Mouse (Mus musculus): ENCODE results near the gene Acoxl.

Acoxl gene

DNA sequence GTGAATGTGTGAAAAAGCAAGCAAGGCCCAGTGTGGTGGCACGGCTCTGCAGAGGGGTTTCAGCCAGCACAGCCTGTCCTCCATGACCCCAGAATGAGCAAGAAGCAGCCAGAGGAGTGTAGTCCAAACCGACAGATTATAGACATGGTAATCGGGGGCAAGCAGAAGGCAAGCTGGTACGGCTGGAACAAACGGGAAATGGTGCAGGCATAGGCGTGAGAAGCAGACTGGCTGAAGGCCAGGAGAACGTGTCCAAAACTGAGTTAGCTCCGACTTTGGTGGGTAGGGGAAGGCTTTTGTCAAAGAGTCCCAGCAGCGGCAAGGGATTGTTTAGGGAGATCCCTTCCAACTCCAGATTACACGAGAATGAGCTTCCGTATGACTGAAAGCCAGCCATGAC is 331.3 kb downstream of the Acoxl start:
- in situ Hi-C loops (cut with MboI, MseI) = loop anchor here in 1 of 2 experiments (5.0 kb wide), 1 partner anchor 57 kb away; no protein-coding TSS in a partner anchor

DNA sequence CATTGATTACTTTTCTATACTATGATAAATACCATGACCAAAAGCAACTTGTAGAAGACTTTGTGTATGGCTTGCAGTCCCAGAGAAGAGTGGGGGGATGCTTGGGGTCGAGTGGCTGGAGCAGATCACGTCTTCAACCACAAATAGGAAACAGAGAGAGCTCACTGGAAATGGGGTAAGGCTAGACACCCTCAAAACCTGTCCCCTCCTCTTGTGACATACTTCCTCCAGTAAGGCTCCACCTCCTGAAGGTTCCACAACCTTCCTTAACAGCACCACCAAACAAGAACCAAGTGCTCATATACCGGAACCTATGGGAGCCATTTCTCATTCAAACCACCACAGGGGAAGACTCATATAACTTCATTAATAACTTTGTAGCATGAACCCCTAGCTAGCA is 331.9 kb downstream of the Acoxl start:
- in situ Hi-C loops (cut with MboI, MseI) = loop anchor here in 1 of 2 experiments (5.0 kb wide), 1 partner anchor 57 kb away; no protein-coding TSS in a partner anchor

GRCm38 (mm10) chr2:128172266-128172665 is 333.6 kb downstream of the Acoxl start:
- in situ Hi-C loops (cut with MboI, MseI) = loop anchor here in 1 of 2 experiments (5.0 kb wide), 1 partner anchor 55 kb away; no protein-coding TSS in a partner anchor

Measured in T-helper 17 cell (primary cell).